Mouse (Mus musculus) ES-E14 (cell line): ENCODE measurements around the gene Tsc22d4. TPM values are rescaled to one million over a fixed set of nuclear protein-coding genes. Genes with fewer than 3 reads are reported as not detected.

Source experiments
- DNase-seq: peaks from one replicate; pipeline ENCODE4 v3.0.0-alpha.2; 2013; ENCODE audit warnings: low read depth, low spot score
- H3K27ac ChIP-seq: 2 replicates; pipeline ENCODE4 v1.5.1; 2012; ENCODE audit warnings: low read depth, mild to moderate bottlenecking, low read length, moderate library complexity, mixed read lengths; ENCODE audit not compliant: poor library complexity, insufficient read depth, severe bottlenecking
- H3K36me3 ChIP-seq: 2 replicates; pipeline ENCODE4 v1.6.1; 2012; ENCODE audit warnings: mild to moderate bottlenecking, low read length, moderate library complexity, mixed read lengths; ENCODE audit not compliant: control insufficient read depth, poor library complexity, insufficient read depth, severe bottlenecking
- H3K4me1 ChIP-seq, 2 experiments: fragments of 150-350 bp in 1 of 2; sonication (generic) in 1 of 2; 2 replicates each; pipeline ENCODE4 v1.6.1; 2012; ENCODE audit warnings: low read length in 2 of 2, mild to moderate bottlenecking in 1 of 2, mixed read lengths in 1 of 2; ENCODE audit not compliant: control insufficient read depth in 2 of 2, insufficient read depth in 2 of 2, poor library complexity in 1 of 2
- H3K4me3 ChIP-seq, 2 experiments: fragments of 150-350 bp in 1 of 2; sonication (generic) in 1 of 2; 2 replicates each; pipeline ENCODE4 v1.5.1; 2012; ENCODE audit warnings: low read length in 2 of 2, low read depth in 1 of 2, mild to moderate bottlenecking in 1 of 2, mixed read lengths in 1 of 2; ENCODE audit not compliant: insufficient read depth in 1 of 2, poor library complexity in 1 of 2, severe bottlenecking in 1 of 2
- H3K9ac ChIP-seq: 2 replicates; pipeline ENCODE4 v1.6.1; 2012; ENCODE audit warnings: low read depth, mild to moderate bottlenecking, low read length, mixed read lengths; ENCODE audit not compliant: poor library complexity, insufficient read depth, severe bottlenecking
- H3K9me3 ChIP-seq: fragments of 150-350 bp; sonication (generic); 2 replicates; pipeline ENCODE4 v1.6.1; 2012; ENCODE audit warnings: low read depth, mild to moderate bottlenecking, low read length; ENCODE audit not compliant: control insufficient read depth, insufficient read depth
- CHD2 ChIP-seq: IDR thresholded peaks from 2 replicates; pipeline ENCODE4 v1.6.1; 2014; ENCODE audit warnings: mild to moderate bottlenecking, low read depth, low read length, inconsistent platforms
- HCFC1 ChIP-seq: IDR thresholded peaks from 2 replicates; pipeline ENCODE4 v1.6.1; 2012; ENCODE audit warnings: low read length, inconsistent platforms, borderline replicate concordance; ENCODE audit not compliant: insufficient read depth
- MAFK ChIP-seq: IDR thresholded peaks from 2 replicates; pipeline ENCODE4 v1.6.1; 2014; ENCODE audit warnings: mild to moderate bottlenecking, low read depth, low read length, inconsistent platforms; ENCODE audit not compliant: insufficient read depth
- ZC3H11A ChIP-seq: IDR thresholded peaks from 2 replicates; pipeline ENCODE4 v1.6.1; 2012; ENCODE audit warnings: low read depth, mild to moderate bottlenecking, inconsistent platforms, low read length, borderline replicate concordance
- ZNF384 ChIP-seq: IDR thresholded peaks from 2 replicates; pipeline ENCODE4 v1.6.1; 2012; ENCODE audit warnings: low read depth, low read length, inconsistent platforms
- in situ Hi-C, 2 experiments: fragments of 600-800 bp; cut with MboI; formaldehyde crosslinking; loops; one replicate each; pipeline ENCODE4 v1.15.1; 2025; ENCODE audit warnings: low sequenced_read_pairs in 2 of 2, inconsistent platforms in 1 of 2; ENCODE audit not compliant: unreplicated experiment in 2 of 2
- total RNA-seq: library from RNA; depleted of rRNA; stranded (reverse); fragments of 300-350 nt; gene quantifications from 2 replicates; pipeline ENCODE4 v1.2.3, GENCODE M21; 2012

The Tsc22d4 gene
- total RNA-seq, 1 experiment, result 21.6 TPM

- no peak for DNase-seq
- Histone ChIP-seq H3K4me1 (peaks cover 0 to 9% of the 10 kb centered on the region in 2 experiments; a peak in 2 of 4 replicates), H3K4me3 (no peak overlapping the region), H3K9me3 (no peaks in the 10 kb centered on the region), H3K27ac (no peak overlapping the region), H3K36me3 (no peaks in the 10 kb centered on the region), H3K9ac (no peak overlapping the region)
- in situ Hi-C loops, result no loop called here
- TF ChIP-seq HCFC1 (no peak), ZNF384 (no peak), CHD2 (no peak), ZC3H11A (no peak), MAFK (no peak)
These were observed 40.3 kb upstream of the Tsc22d4 start for GRCm38 (mm10) chr5:137705242-137705641.

GRCm38 (mm10) chr5:137706913-137707633, 38.5 kb upstream of the Tsc22d4 start:
- Histone ChIP-seq H3K9me3 (no peaks in the 10 kb centered on the region), H3K4me1 (peaks cover 0 to 9% of the 10 kb centered on the region in 2 experiments; a peak in 2 of 4 replicates), H3K27ac (no peak overlapping the region), H3K36me3 (no peaks in the 10 kb centered on the region), H3K4me3 (no peak overlapping the region), H3K9ac (no peak overlapping the region)
- in situ Hi-C loops, result no loop called here
- TF ChIP-seq HCFC1 (no peak), MAFK (no peak), ZC3H11A (no peak), CHD2 (no peak), ZNF384 (no peak)
- no peak for DNase-seq

GRCm38 (mm10) chr5:137713454-137713853, 32.1 kb upstream of the Tsc22d4 start:
- DNase-seq, result no peak
- TF ChIP-seq MAFK, result no peak
- TF ChIP-seq ZNF384, result no peak
- TF ChIP-seq ZC3H11A, result no peak
- no peak for TF ChIP-seq CHD2
- TF ChIP-seq HCFC1, result no peak
- no peak overlapping the region for H3K9ac ChIP-seq
- H3K36me3 ChIP-seq, result no peaks in the 10 kb centered on the region
- H3K4me1 ChIP-seq, result peaks cover 0 to 7% of the 10 kb centered on the region in 2 experiments; a peak in 1 of 4 replicates
- H3K9me3 ChIP-seq, result no peaks in the 10 kb centered on the region
- in situ Hi-C loops, result no loop called here
- no peak overlapping the region for H3K27ac ChIP-seq
- no peak overlapping the region for H3K4me3 ChIP-seq

- H3K27ac ChIP-seq, result no peak overlapping the region
- TF ChIP-seq MAFK, result no peak
- no peak for TF ChIP-seq HCFC1
- TF ChIP-seq ZC3H11A, result no peak
- in situ Hi-C loops, result no loop called here
- H3K36me3 ChIP-seq, result no peaks in the 10 kb centered on the region
- no peak overlapping the region for H3K4me3 ChIP-seq
- no peaks in the 10 kb centered on the region for H3K9me3 ChIP-seq
- DNase-seq, result no peak
- H3K4me1 ChIP-seq, result peaks cover 0 to 8% of the 10 kb centered on the region in 2 experiments; a peak in 1 of 4 replicates
- no peak overlapping the region for H3K9ac ChIP-seq
These were observed 29.8 kb upstream of the Tsc22d4 start for GRCm38 (mm10) chr5:137715685-137716084.
